Mouse (Mus musculus): ENCODE data around the gene Lrrd1.
"Not testable (repeated sequence)": the region's sequence is repeated elsewhere in the genome, so short reads cannot be mapped to it uniquely, and the experiment has no call there.

Lrrd1 gene

GRCm38 (mm10) chr5:3845026-3845425, at the start of gene Lrrd1:
Gene Lrrd1 (plus strand): TSS chr5:3845173.
- peak; percentile 6 for DNase-seq (ENCODE audit: extremely low read depth, insufficient read length, low spot score)

GRCm38 (mm10) chr5:3797101-3797500, 47.9 kb upstream of the Lrrd1 start:
- DNase-seq (ENCODE audit: extremely low read depth, insufficient read length, low spot score) = not testable (repeated sequence)

GRCm38 (mm10) chr5:3798656-3799055, 46.3 kb upstream of the Lrrd1 start:
- DNase-seq (ENCODE audit: extremely low read depth, insufficient read length, low spot score) = not testable (repeated sequence)

- no peak for DNase-seq (ENCODE audit: extremely low read depth, insufficient read length, low spot score)
These were observed 44.9 kb upstream of the Lrrd1 start for GRCm38 (mm10) chr5:3800041-3800440.

- DNase-seq (ENCODE audit: extremely low read depth, insufficient read length, low spot score) = no peak
These were observed 44.1 kb upstream of the Lrrd1 start for GRCm38 (mm10) chr5:3800881-3801280.

- no peak for DNase-seq (ENCODE audit: extremely low read depth, insufficient read length, low spot score)
These were observed 43.1 kb upstream of the Lrrd1 start for GRCm38 (mm10) chr5:3801672-3802432.

- peak; percentile 88 for DNase-seq (ENCODE audit: extremely low read depth, insufficient read length, low spot score)
These were observed 42.3 kb upstream of the Lrrd1 start, which contains the start of the genes Ankib1 and Krit1 for GRCm38 (mm10) chr5:3802433-3803291. Gene Ankib1 (minus strand): TSS chr5:3802925. Gene Krit1 (plus strand): TSS chr5:3803184.

- peak; percentile 86 for DNase-seq (ENCODE audit: extremely low read depth, insufficient read length, low spot score)
These were observed 41.4 kb upstream of the Lrrd1 start for GRCm38 (mm10) chr5:3803292-3804165.

- DNase-seq (ENCODE audit: extremely low read depth, insufficient read length, low spot score) = no peak
These were observed 36.5 kb upstream of the Lrrd1 start for GRCm38 (mm10) chr5:3808472-3808871.

- no peak for DNase-seq (ENCODE audit: extremely low read depth, insufficient read length, low spot score)
These were observed 10.9 kb upstream of the Lrrd1 start for GRCm38 (mm10) chr5:3834107-3834506.

GRCm38 (mm10) chr5:3870161-3870560, 25.2 kb downstream of the Lrrd1 start:
- DNase-seq (ENCODE audit: extremely low read depth, insufficient read length, low spot score) = peak; percentile 40

- DNase-seq (ENCODE audit: extremely low read depth, insufficient read length, low spot score) = no peak
These were observed 27.4 kb downstream of the Lrrd1 start for GRCm38 (mm10) chr5:3872348-3872747.

- peak; percentile 28 for DNase-seq (ENCODE audit: extremely low read depth, insufficient read length, low spot score)
These were observed 28.5 kb downstream of the Lrrd1 start for GRCm38 (mm10) chr5:3873485-3873884.

GRCm38 (mm10) chr5:3886862-3887261, 41.9 kb downstream of the Lrrd1 start:
- DNase-seq (ENCODE audit: extremely low read depth, insufficient read length, low spot score) = not testable (repeated sequence)

- no peak for DNase-seq (ENCODE audit: extremely low read depth, insufficient read length, low spot score)
These were observed 44.2 kb downstream of the Lrrd1 start for GRCm38 (mm10) chr5:3889201-3889600.

- peak; percentile 64 for DNase-seq (ENCODE audit: extremely low read depth, insufficient read length, low spot score)
These were observed 48.7 kb downstream of the Lrrd1 start, which contains the start of gene Mterf1a for GRCm38 (mm10) chr5:3893459-3894293. Gene Mterf1a (minus strand): TSS chr5:3893933.

- not testable (repeated sequence) for DNase-seq (ENCODE audit: extremely low read depth, insufficient read length, low spot score)
These were observed 49.3 kb downstream of the Lrrd1 start for GRCm38 (mm10) chr5:3894294-3894619.

- no peak for DNase-seq (ENCODE audit: extremely low read depth, insufficient read length, low spot score)
These were observed 60.5 kb downstream of the Lrrd1 start for GRCm38 (mm10) chr5:3905471-3905870.

Data from 3134 (cell line).